In the genomic region with DNA sequence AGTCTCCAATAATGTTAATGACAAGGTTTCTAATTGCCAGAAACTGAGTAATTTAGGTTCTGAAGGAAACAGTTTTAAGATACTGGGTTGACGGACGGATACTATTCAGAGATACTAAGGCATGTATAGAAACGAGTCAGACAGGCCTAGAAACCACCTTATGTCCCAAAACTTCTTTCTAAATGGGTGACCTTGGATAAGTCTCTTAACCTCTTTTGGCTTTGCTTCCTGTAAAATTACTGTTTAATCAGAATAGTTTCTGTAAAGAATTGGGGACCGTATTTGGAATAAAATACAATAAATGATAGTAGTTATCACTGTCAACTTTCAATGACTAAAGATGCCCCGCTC, we compare ENCODE assay signal across 8 mouse cellular contexts. TPM values are rescaled to one million over a fixed set of nuclear protein-coding genes. Genes with fewer than 3 reads are reported as not detected.
A peak's percentile ranks its signal among the peaks of the same experiment; 100 is the strongest.
DNase-seq lines count a peak whose midpoint lies in the region; ATAC-seq and TF ChIP-seq lines count a peak whose summit lies in the region.

No protein-coding gene starts in this region.

- peak overlapping the region; percentile 98 for H3K4me3 ChIP-seq in lung, embryonic 14.5 days (ENCODE audit: low read depth, low read length)
- peak overlapping the region; percentile 95 for H3K4me3 ChIP-seq in forebrain, embryonic 10.5 days
- peak overlapping the region; percentile 95 for H3K4me3 ChIP-seq in limb, embryonic 10.5 days
- H3K4me3 ChIP-seq in neural tube, embryonic 13.5 days: peak overlapping the region; percentile 68

- H3K9ac ChIP-seq in lung, embryonic 14.5 days: no peak overlapping the region
- H3K9ac ChIP-seq in neural tube, embryonic 13.5 days: no peak overlapping the region

- H3K27me3 ChIP-seq in lung, embryonic 14.5 days (ENCODE audit: insufficient read depth, low read length): no peaks in the 10 kb centered on the region
- peaks cover 5% of the 10 kb centered on the region; the same call in 1 of the 2 replicates for H3K27me3 ChIP-seq in forebrain, embryonic 10.5 days (ENCODE audit: poor library complexity, severe bottlenecking)
- H3K27me3 ChIP-seq in limb, embryonic 10.5 days (ENCODE audit: low read depth, poor library complexity, severe bottlenecking): no peaks in the 10 kb centered on the region
- no peaks in the 10 kb centered on the region for H3K27me3 ChIP-seq in neural tube, embryonic 13.5 days

- H3K4me1 ChIP-seq in lung, embryonic 14.5 days (ENCODE audit: insufficient read depth): 0 out of 2 replicates have a peak, but pooled peaks cover 24% of the 10 kb centered on the region
- H3K4me1 ChIP-seq in forebrain, embryonic 10.5 days: peaks cover 30% of the 10 kb centered on the region
- peaks cover 24% of the 10 kb centered on the region for H3K4me1 ChIP-seq in limb, embryonic 10.5 days
- peaks cover 51% of the 10 kb centered on the region for H3K4me1 ChIP-seq in neural tube, embryonic 13.5 days (replicated peaks)

- peak overlapping the region; percentile 62 for H3K4me2 ChIP-seq in lung, embryonic 14.5 days
- H3K4me2 ChIP-seq in neural tube, embryonic 13.5 days: peak overlapping the region; percentile 49

- peak overlapping the region; percentile 58 for H3K27ac ChIP-seq in lung, embryonic 14.5 days (ENCODE audit: low read depth)
- no peak overlapping the region; the same call in 1 of the 2 replicates for H3K27ac ChIP-seq in forebrain, embryonic 10.5 days
- peak overlapping the region; percentile 89; the same call in 1 of the 2 replicates for H3K27ac ChIP-seq in limb, embryonic 10.5 days
- peak overlapping the region; percentile 96 for H3K27ac ChIP-seq in neural tube, embryonic 13.5 days (replicated peaks)

- 11% methylated on average over 5 of the region's 5 CpGs for WGBS in lung, embryonic 14.5 days
- WGBS in forebrain, embryonic 10.5 days: 19% methylated on average over 5 of the region's 5 CpGs
- 12% methylated on average over 5 of the region's 5 CpGs for WGBS in limb, embryonic 10.5 days
- WGBS in neural tube, embryonic 13.5 days: 10% methylated on average over 5 of the region's 5 CpGs

- ATAC-seq in lung, embryonic 14.5 days (ENCODE audit: insufficient read depth): no peak
- ATAC-seq in neural tube, embryonic 13.5 days (ENCODE audit: low read depth): no peak

- no peaks in the 10 kb centered on the region for H3K9me3 ChIP-seq in lung, embryonic 14.5 days (ENCODE audit: low read depth, low read length)
- no peaks in the 10 kb centered on the region for H3K9me3 ChIP-seq in forebrain, embryonic 10.5 days
- H3K9me3 ChIP-seq in limb, embryonic 10.5 days (replicated peaks): no peaks in the 10 kb centered on the region
- H3K9me3 ChIP-seq in neural tube, embryonic 13.5 days: no peaks in the 10 kb centered on the region

- no peak for TF ChIP-seq CTCF in lung, embryonic 14.5 days (IDR thresholded peaks at IDR 0.05; ENCODE audit: low read depth)

- H3K36me3 ChIP-seq in lung, embryonic 14.5 days (ENCODE audit: insufficient read depth): no peaks in the 10 kb centered on the region
- no peaks in the 10 kb centered on the region for H3K36me3 ChIP-seq in forebrain, embryonic 10.5 days (replicated peaks)
- H3K36me3 ChIP-seq in limb, embryonic 10.5 days: no peaks in the 10 kb centered on the region
- H3K36me3 ChIP-seq in neural tube, embryonic 13.5 days: no peaks in the 10 kb centered on the region

- DNase-seq in lung, embryonic 14.5 days: no peak
- DNase-seq in lung, postnatal 10 days: no peak
- DNase-seq in forebrain, embryonic 10.5 days (ENCODE audit: extremely low spot score, low spot score): no peak
- no peak for DNase-seq in limb, embryonic 10.5 days (ENCODE audit: low spot score)
- no peak for DNase-seq in right cerebral cortex, adult 2 months (ENCODE audit: low spot score in 2 of 2)
- DNase-seq in Muller cell, postnatal 12 days (ENCODE audit: inconsistent ontology term): no peak
- DNase-seq in kidney, adult 8-10 months: no peak

RNA-seq across cellular contexts. Expression of gene Tnrc6b, which starts 0.9 kb away (rescaled TPM):
- 17.5 and 18.3 TPM in 2 replicates for polyA plus RNA-seq in lung, embryonic 14.5 days (2014; fragmentation: Nextera tagmentation; extraction: Ambion mirVana)
- 40.5 and 43.4 TPM in 2 replicates for polyA plus RNA-seq in forebrain, embryonic 10.5 days (2016; fragmentation: Nextera tagmentation; extraction: Ambion mirVana)
- 31.0 and 40.1 TPM in 2 replicates for polyA plus RNA-seq in limb, embryonic 10.5 days (2016; fragmentation: Nextera tagmentation; extraction: Ambion mirVana)
- polyA plus RNA-seq in neural tube, embryonic 13.5 days (2015; fragmentation: Nextera tagmentation; extraction: Ambion mirVana): 32.7 and 35.5 TPM in 2 replicates

RNA-seq across cellular contexts. Expression of gene Fam83f, which starts 38.6 kb away (rescaled TPM):
- 0.46 and 0.76 TPM in 2 replicates for polyA plus RNA-seq in lung, embryonic 14.5 days (2014; fragmentation: Nextera tagmentation; extraction: Ambion mirVana)
- polyA plus RNA-seq in forebrain, embryonic 10.5 days (2016; fragmentation: Nextera tagmentation; extraction: Ambion mirVana): 0.37 and 0.68 TPM in 2 replicates
- 0.98 and 1.2 TPM in 2 replicates for polyA plus RNA-seq in limb, embryonic 10.5 days (2016; fragmentation: Nextera tagmentation; extraction: Ambion mirVana)
- 0.22 and 0.28 TPM in 2 replicates for polyA plus RNA-seq in neural tube, embryonic 13.5 days (2015; fragmentation: Nextera tagmentation; extraction: Ambion mirVana)
